Mouse (Mus musculus) neural tube, embryonic 13.5 days (tissue): ENCODE measurements around the gene Gm8113. TPM values are rescaled to one million over a fixed set of nuclear protein-coding genes. Genes with fewer than 3 reads are reported as not detected.
"Not testable (repeated sequence)": the region's sequence is repeated elsewhere in the genome, so short reads cannot be mapped to it uniquely, and the experiment has no call there.

Experiments
- ATAC-seq: fragments of 200-750 bp; cut with Nextera tagmentation; 2 replicates; pipeline ENCODE4 v1.8.0; 2017; ENCODE audit warnings: low read depth, mild to moderate bottlenecking, moderate TSS enrichment, moderate library complexity
- H3K27ac ChIP-seq: fragments of 300-500 bp; sonication (generic); replicated peaks from 2 replicates; pipeline ENCODE4 v1.5.1; 2015; ENCODE audit warnings: moderate library complexity, mild to moderate bottlenecking, inconsistent platforms
- H3K27me3 ChIP-seq: fragments of 300-500 bp; sonication (generic); 2 replicates; pipeline ENCODE4 v1.6.1; 2015; ENCODE audit warnings: mild to moderate bottlenecking, inconsistent platforms
- H3K36me3 ChIP-seq: fragments of 300-500 bp; sonication (generic); 2 replicates; pipeline ENCODE4 v1.6.1; 2015; ENCODE audit warnings: mild to moderate bottlenecking, inconsistent platforms
- H3K4me1 ChIP-seq: fragments of 300-500 bp; sonication (generic); replicated peaks from 2 replicates; pipeline ENCODE4 v1.6.1; 2015; ENCODE audit warnings: inconsistent platforms
- H3K4me2 ChIP-seq: fragments of 300-500 bp; sonication (generic); 2 replicates; pipeline ENCODE4 v1.6.1; 2015; ENCODE audit warnings: inconsistent platforms, mild to moderate bottlenecking, moderate library complexity
- H3K4me3 ChIP-seq: fragments of 300-500 bp; sonication (generic); 2 replicates; pipeline ENCODE4 v1.5.1; 2015; ENCODE audit warnings: mild to moderate bottlenecking, inconsistent platforms
- H3K9ac ChIP-seq: fragments of 300-500 bp; sonication (generic); 2 replicates; pipeline ENCODE4 v1.6.1; 2015; ENCODE audit warnings: moderate library complexity, mild to moderate bottlenecking, inconsistent platforms
- H3K9me3 ChIP-seq: fragments of 300-500 bp; sonication (generic); 2 replicates; pipeline ENCODE4 v1.6.1; 2016; ENCODE audit warnings: inconsistent platforms
- WGBS: fragments of 180-500 bp; shearing (Covaris S2); methylation state at CpG from one replicate; pipeline ENCODE4 v1.1.7; 2015; 5-methylcytosine and 5-hydroxymethylcytosine counted together
- polyA plus RNA-seq: library from polyadenylated mRNA; unstranded; fragments of >200 nt; fragmentation: Nextera tagmentation; extraction: Ambion mirVana; gene quantifications from 2 replicates; pipeline ENCODE4 v1.2.1, GENCODE M21; 2015

Gm8113 gene
- polyA plus RNA-seq, 1 experiment from 2014 or later: 6.5 TPM

DNA sequence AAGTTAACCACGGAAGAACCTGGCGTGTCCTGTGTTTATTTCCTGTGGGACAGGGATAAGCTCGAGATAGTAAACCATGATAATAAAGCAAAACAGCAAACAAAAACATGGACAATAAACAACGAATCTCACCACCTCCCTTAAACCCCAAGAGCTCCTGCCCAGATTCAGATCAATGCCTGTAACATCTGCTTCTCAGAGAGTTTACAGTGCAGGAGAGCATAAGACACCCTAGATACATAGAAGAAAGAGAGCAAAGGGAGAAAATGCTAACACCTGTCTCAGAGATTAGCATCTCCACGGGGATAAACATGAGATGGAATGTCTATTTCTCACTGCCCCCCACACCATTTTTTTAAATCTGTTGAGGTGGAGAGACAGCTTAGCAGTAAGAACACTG, 8.2 kb downstream of the Gm8113 start:
- H3K27ac ChIP-seq, H3K9me3 ChIP-seq, H3K4me2 ChIP-seq, H3K36me3 ChIP-seq, H3K9ac ChIP-seq, ATAC-seq, H3K4me3 ChIP-seq, H3K4me1 ChIP-seq, H3K27me3 ChIP-seq: not testable (repeated sequence)
- 59% methylated on average over 5 of the region's 5 CpGs for WGBS

DNA sequence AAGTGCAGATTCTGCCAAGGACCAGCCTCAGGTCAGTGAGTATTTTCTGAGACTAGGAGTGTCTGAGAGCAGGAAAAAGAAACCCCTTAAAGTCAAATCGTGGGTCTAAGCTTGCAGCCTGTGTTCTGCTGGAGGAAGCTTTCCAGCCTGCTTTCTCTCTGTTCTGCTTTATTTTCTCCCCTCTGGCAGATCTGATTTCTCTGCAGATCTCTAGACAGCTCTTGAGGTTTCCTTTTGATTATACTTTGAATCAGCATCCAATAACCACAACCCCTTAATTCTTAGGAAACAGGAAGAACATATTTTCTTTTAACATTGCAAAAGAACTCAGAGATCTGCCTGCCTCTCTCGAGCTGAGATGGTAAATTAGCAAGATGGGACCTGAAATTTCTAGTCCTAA, 28.2 kb downstream of the Gm8113 start:
- H3K4me1 ChIP-seq, H3K4me3 ChIP-seq, H3K4me2 ChIP-seq, H3K27ac ChIP-seq, H3K9ac ChIP-seq, H3K36me3 ChIP-seq, H3K27me3 ChIP-seq, ATAC-seq, H3K9me3 ChIP-seq: not testable (repeated sequence)
- WGBS: 71% methylated on average over 2 of the region's 2 CpGs

DNA sequence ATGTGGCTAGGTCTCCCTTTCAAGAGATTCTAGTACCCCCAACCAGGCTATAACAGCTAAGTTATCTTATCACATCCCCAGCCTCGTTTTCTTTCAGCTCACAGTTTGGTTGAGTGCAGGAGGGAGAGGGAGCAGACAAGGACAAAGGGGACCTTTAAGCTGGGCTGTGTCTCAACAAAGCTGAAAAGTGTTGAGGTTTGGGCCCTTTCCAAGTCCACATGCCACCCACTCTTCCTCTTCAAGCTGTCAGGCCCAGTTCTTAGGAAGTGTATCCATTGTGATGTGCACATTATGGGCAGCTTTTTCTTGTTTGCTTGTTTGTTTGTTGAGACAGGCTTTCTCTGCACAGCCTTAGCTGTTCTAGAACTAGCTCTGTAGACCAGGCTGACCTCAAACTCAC, 29.9 kb downstream of the Gm8113 start:
- H3K27me3 ChIP-seq, H3K9me3 ChIP-seq, ATAC-seq, H3K4me2 ChIP-seq, H3K4me1 ChIP-seq, H3K36me3 ChIP-seq, H3K9ac ChIP-seq, H3K4me3 ChIP-seq, H3K27ac ChIP-seq: not testable (repeated sequence)
- no CpG with 5 or more reads among the region's 1 CpGs for WGBS

DNA sequence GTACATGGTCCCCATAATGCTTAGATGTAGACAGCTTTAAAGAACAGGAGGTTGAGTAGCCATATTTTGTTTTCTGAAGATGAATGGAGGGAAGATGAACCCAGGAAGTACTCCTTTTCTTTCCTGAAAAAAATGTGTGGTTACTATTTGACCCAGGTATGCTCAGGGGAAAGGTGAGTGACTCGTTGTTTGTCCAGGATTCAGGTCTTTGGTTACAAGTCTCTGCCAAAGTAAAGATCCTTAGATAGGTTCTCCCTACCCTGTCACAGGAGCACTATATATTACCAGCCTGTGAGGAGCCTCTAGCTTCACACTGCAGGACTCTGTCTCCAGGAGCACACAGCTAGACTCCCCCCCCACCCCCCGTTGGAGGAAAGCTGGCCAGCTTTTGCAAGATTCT, 31.6 kb downstream of the Gm8113 start, which contains the start of gene Ang5:
Gene Ang5 (plus strand): TSS at position 301 of the 400 bp plus-strand sequence.
- no CpG with 5 or more reads among the region's 2 CpGs for WGBS
- not testable (repeated sequence) for H3K4me3 ChIP-seq, H3K36me3 ChIP-seq, H3K9me3 ChIP-seq, H3K9ac ChIP-seq, ATAC-seq, H3K4me1 ChIP-seq, H3K27ac ChIP-seq, H3K27me3 ChIP-seq, H3K4me2 ChIP-seq

Other genes with a start within 250 kb of the Gm8113 start
- gene Gm8165, start 248.2 kb upstream of the Gm8113 start, polyA plus RNA-seq: not detected in 2 replicates
- gene Gm7324, start 227.6 kb upstream of the Gm8113 start, polyA plus RNA-seq: 1.5 and 1.6 TPM in 2 replicates
- not detected in 2 replicates for gene Gm16506, start 197.9 kb upstream of the Gm8113 start, polyA plus RNA-seq
- gene Gm6526, start 177.5 kb upstream of the Gm8113 start, polyA plus RNA-seq: not detected in 2 replicates
- gene Gm8180, start 140.6 kb upstream of the Gm8113 start, polyA plus RNA-seq: not detected in 2 replicates
- 0.38 TPM in 1 of 2 replicates, not detected in the other for gene Ear1, start 49.9 kb upstream of the Gm8113 start, polyA plus RNA-seq
- not detected in 2 replicates for gene Ear10, start 1.8 kb upstream of the Gm8113 start, polyA plus RNA-seq
- not detected in 2 replicates for gene Ang5, start 31.7 kb downstream of the Gm8113 start, polyA plus RNA-seq
- gene Ang6, start 76.9 kb downstream of the Gm8113 start, polyA plus RNA-seq: not detected in 2 replicates
- 0.44 TPM in 1 of 2 replicates, not detected in the other for gene Ear2, start 177.3 kb downstream of the Gm8113 start, polyA plus RNA-seq
- not detected in 2 replicates for gene Gm3327, start 198.5 kb downstream of the Gm8113 start, polyA plus RNA-seq